Mouse (Mus musculus): Measurements from ENCODE around the gene Golph3.

GRCm38 (mm10) chr15:12349840-12350239 lies 28.6 kb downstream of the Golph3 start:
- TF ChIP-seq CTCF (IDR thresholded peaks at IDR 0.05; ENCODE audit: low read depth) (no peak), EP300 (IDR thresholded peaks at IDR 0.05; ENCODE audit: low read depth) (no peak)

All from liver, embryonic 14.5 days (tissue).